Mouse (Mus musculus): Measurements from ENCODE around the gene Carnmt1.

- TF ChIP-seq POLR2A (IDR thresholded peaks at IDR 0.05; ENCODE audit: borderline replicate concordance, insufficient read depth, low read length) = no peak
- TF ChIP-seq CTCF (IDR thresholded peaks at IDR 0.05; ENCODE audit: borderline replicate concordance, insufficient read depth, low read depth, low read length) = no peak
Measured at GRCm38 (mm10) chr19:18743946-18744345, 73.4 kb downstream of the Carnmt1 start.

All from cerebellum, adult 2 months (tissue).